Mouse (Mus musculus): Measurements from ENCODE around the gene Gm21731.
"Not testable (repeated sequence)": the region's sequence is repeated elsewhere in the genome, so short reads cannot be mapped to it uniquely, and the experiment has no call there.

Gene Gm21731

GRCm38 (mm10) chr13:120238811-120239210, at the start of gene Gm21731:
TSS of gene Gm21731 (plus strand) at chr13:120239111.
- not testable (repeated sequence) for DNase-seq (ENCODE audit: extremely low spot score)

DNA sequence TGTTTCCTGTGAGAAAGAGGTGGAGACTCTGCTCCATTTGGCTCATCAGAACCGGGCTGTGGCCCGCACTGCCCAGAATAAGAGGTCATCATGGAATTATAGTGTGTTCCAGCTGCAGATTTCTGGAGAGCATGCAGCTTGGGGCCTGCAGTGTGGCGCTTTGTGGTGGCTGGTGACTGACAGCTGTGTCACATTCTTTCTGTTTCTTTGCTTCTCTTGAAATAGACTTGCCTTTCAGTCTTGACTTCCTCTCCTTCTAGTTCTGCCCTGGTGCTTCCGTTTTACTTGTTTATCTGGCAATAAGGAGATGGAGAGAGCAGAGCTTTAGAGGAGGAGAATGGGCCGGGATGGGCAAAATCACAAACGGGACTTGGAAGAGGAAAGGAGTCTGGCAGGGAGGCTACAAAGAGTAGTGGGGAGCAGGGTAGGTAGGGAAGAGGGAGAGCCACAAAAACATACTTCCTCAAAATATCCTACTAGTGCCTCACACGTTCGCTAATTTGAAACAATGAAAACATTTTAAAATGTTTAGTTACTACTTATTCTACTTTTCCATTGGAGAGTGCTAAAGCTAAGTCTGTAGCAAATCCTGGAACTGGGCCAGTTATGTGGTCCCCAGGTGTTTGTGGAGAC, 42.6 kb upstream of the Gm21731 start:
- not testable (repeated sequence) for DNase-seq (ENCODE audit: extremely low spot score)

DNA sequence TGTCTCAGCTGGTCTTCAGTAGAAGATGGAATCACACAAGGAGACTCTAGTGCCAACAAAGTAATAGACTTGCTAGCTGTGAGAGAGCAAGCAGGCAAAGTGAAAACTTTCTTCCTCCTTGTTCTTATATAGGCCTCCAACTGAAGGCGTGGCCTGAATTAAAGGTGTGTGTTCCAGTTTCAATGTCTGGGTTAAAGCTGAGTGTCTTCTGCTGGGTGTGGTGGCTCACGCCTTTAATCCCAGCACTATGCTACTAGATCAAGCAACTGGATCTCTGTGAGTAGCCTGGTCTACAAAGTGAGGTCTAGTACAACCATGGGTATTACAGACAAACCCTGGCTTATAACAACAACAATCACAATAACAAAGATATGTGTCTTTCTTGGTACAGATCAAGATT, 23.1 kb upstream of the Gm21731 start, which contains the start of gene Gm21762:
Gene Gm21762, minus strand, starts transcription at position 101 of the 400 bp plus-strand sequence.
- not testable (repeated sequence) for DNase-seq (ENCODE audit: extremely low spot score)

GRCm38 (mm10) chr13:120220922-120221321, 18.0 kb upstream of the Gm21731 start:
- DNase-seq (ENCODE audit: extremely low spot score), result not testable (repeated sequence)

GRCm38 (mm10) chr13:120223012-120223659, 15.8 kb upstream of the Gm21731 start:
- not testable (repeated sequence) for DNase-seq (ENCODE audit: extremely low spot score)

DNA sequence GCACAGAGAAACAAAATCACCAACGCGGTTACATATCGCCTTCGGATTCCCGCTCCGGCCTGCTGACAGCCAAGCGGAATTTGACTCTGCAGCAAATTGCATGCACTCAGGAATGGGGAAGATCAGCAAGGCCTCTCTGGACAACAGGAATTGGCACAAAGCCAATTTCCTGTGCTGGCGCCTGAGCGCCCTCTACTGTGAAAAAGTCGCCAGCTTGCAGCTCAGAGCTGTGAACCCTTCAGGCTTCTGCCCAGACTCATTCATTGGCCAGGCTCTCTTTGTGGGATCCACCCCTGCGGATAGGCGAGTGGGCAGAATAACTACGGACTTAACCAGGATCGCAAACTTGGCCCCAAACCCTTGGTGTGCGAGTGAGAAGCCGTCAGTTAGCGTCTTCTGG, 7.1 kb upstream of the Gm21731 start:
- DNase-seq (ENCODE audit: extremely low spot score), result not testable (repeated sequence)

GRCm38 (mm10) chr13:120232447-120233049, 6.4 kb upstream of the Gm21731 start:
- not testable (repeated sequence) for DNase-seq (ENCODE audit: extremely low spot score)

- DNase-seq (ENCODE audit: extremely low spot score), result not testable (repeated sequence)
These were observed 12.5 kb downstream of the Gm21731 start for GRCm38 (mm10) chr13:120251208-120251924.

- DNase-seq (ENCODE audit: extremely low spot score), result not testable (repeated sequence)
These were observed 20.1 kb downstream of the Gm21731 start for GRCm38 (mm10) chr13:120258817-120259658.

DNA sequence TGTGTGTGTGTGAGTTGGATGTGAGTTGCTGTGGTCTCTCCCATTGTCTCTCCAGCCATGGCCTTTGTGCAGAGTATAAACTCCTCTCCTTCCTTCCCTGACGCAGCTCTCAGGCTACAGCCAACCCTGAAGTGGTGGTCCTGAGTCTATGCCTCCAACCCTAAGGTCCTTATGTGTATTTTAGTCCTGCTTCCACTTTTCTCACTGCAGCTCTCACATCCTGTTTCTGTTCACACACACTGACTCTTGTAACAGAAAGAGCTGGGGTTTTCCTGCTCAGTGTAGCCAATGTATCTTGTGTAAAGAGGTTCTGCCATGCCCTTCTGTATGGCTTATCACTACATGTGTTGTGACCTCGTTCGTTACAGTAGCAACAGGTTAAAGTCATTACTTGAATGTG, 20.8 kb downstream of the Gm21731 start:
- not testable (repeated sequence) for DNase-seq (ENCODE audit: extremely low spot score)

DNA sequence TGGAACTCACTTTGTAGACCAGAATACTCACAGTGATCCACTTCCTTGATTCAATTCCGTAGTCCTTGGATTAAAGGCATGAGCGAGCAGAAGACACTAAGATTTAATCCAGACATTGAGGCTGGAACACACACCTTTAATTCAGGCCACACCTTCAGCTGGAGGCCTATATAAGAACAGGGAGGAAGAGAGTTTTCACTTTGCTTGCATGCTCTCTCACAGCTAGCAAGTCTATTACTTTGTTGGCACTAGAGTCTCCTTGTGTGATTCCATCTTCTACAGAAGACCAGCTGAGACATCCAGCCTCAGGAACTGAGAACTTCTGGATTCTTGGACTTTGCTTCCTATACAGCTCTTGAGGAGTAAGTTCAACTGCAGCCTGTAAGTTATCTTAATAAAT, 24.0 kb downstream of the Gm21731 start, which contains the start of gene AF067061:
Gene AF067061, plus strand, starts transcription at position 245 of the 400 bp plus-strand sequence.
- DNase-seq (ENCODE audit: extremely low spot score), result not testable (repeated sequence)

DNA sequence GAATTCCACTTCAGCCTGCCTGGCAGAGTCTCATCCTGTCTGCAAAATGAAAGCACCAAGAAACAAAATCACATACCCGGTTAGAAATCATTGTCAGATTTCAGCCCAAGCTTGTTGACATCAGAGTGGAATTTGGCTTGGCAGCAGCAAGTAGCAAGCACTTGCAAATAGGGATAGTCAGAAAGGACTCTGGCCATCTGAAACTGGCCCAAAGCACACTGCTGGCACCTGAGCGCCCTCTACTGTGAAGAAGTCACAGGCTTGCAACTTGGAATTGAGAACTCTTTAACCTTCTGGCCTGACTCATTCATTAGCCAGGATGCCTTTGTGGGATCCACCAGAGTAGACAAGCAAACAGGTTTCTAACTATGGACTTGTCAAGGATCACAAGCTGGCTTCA, 38.9 kb downstream of the Gm21731 start:
- not testable (repeated sequence) for DNase-seq (ENCODE audit: extremely low spot score)

DNA sequence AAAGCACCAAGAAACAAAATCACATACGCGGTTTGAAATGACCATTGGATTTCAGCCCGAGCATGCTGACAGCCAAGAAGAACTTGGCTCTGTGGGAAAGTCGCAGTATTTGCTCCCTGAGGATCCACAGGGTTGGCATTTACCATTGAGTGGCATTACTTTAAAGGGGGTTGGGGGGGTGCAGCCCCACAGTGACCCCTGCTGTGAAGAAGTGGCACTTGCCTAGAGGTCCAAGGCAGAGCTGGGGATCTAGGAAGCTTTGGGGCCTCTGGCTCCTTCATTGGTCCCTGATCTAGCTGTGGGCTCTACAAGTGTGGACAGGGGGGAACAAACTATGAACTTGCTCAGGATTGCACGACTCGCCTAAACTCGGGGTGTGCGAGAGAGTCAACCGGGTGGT, 39.9 kb downstream of the Gm21731 start:
- no peak for DNase-seq (ENCODE audit: extremely low spot score)
